Mouse (Mus musculus): ENCODE measurements around the gene Nme1. TPM values are rescaled to one million over a fixed set of nuclear protein-coding genes. Genes with fewer than 3 reads are reported as not detected.

Nme1 gene
- polyA plus RNA-seq, 1 experiment = 65.0 TPM

Other genes with a start within 250 kb of the Nme1 start
- gene Utp18, start 82.8 kb downstream of the Nme1 start, polyA plus RNA-seq (2012; rRNA removed) = 15.2 and 17.8 TPM in 2 replicates
- gene Mbtd1, start 82.7 kb downstream of the Nme1 start, polyA plus RNA-seq (2012; rRNA removed) = 17.9 and 18.4 TPM in 2 replicates
- gene Nme2, start 12.3 kb downstream of the Nme1 start, polyA plus RNA-seq (2012; rRNA removed) = 209 and 211 TPM in 2 replicates
- gene Gm20390, start 228 bp downstream of the Nme1 start, polyA plus RNA-seq (2012; rRNA removed) = 49.4 and 49.9 TPM in 2 replicates
- 42.1 and 42.9 TPM in 2 replicates for gene Spag9, start 27.6 kb upstream of the Nme1 start, polyA plus RNA-seq (2012; rRNA removed)
- gene Tob1, start 242.9 kb upstream of the Nme1 start, polyA plus RNA-seq (2012; rRNA removed) = 36.6 and 36.9 TPM in 2 replicates